Mouse (Mus musculus) kidney, adult 2 months (tissue): ENCODE results near the gene Kctd11. TPM values are rescaled to one million over a fixed set of nuclear protein-coding genes. Genes with fewer than 3 reads are reported as not detected.

Experiments used
- DNase-seq: peaks from one replicate; pipeline ENCODE4 v3.0.0; 2021
- H3K27ac ChIP-seq: fragments of 200-500 bp; 2 replicates; pipeline ENCODE4 v1.5.1; 2012; ENCODE audit warnings: low read depth, low read length, control low read depth, inconsistent platforms; ENCODE audit not compliant: insufficient read depth
- H3K27me3 ChIP-seq: fragments of 200-500 bp; replicated peaks from 2 replicates; pipeline ENCODE4 v1.6.1; 2012; ENCODE audit warnings: mild to moderate bottlenecking, moderate library complexity, low read length, inconsistent platforms; ENCODE audit not compliant: control insufficient read depth, insufficient read depth
- H3K36me3 ChIP-seq: fragments of 200-500 bp; 2 replicates; pipeline ENCODE4 v1.6.1; 2012; ENCODE audit warnings: mild to moderate bottlenecking, moderate library complexity, low read length, inconsistent platforms; ENCODE audit not compliant: control insufficient read depth, insufficient read depth
- H3K4me1 ChIP-seq: fragments of 200-500 bp; 2 replicates; pipeline ENCODE4 v1.6.1; 2011; ENCODE audit warnings: low read length; ENCODE audit not compliant: control insufficient read depth, insufficient read depth
- H3K4me3 ChIP-seq: fragments of 200-500 bp; 2 replicates; pipeline ENCODE4 v1.5.1; 2011; ENCODE audit warnings: mild to moderate bottlenecking, low read depth, low read length, control low read depth; ENCODE audit not compliant: insufficient read depth
- CTCF ChIP-seq: fragments of 200-500 bp; conservative IDR thresholded peaks from 2 replicates; pipeline ENCODE4 v1.5.1; 2011; ENCODE audit warnings: low read depth, mild to moderate bottlenecking, control low read depth, low read length, moderate library complexity, mixed read lengths; ENCODE audit not compliant: insufficient read depth, insufficient read length
- POLR2A ChIP-seq: fragments of 200-500 bp; IDR thresholded peaks from one replicate; pipeline ENCODE4 v1.6.1; 2011; ENCODE audit warnings: low read depth, low read length, control low read depth
- WGBS: fragments of 180-500 bp; shearing (Covaris S2); methylation state at CpG from one replicate; pipeline ENCODE4 v1.1.7; 2018; 5-methylcytosine and 5-hydroxymethylcytosine counted together
- polyA plus RNA-seq: library from polyadenylated mRNA; depleted of rRNA; stranded (reverse); fragments of >200 nt; gene quantifications from 2 replicates; pipeline ENCODE4 v1.2.3, GENCODE M21; 2012

Gene Kctd11
- polyA plus RNA-seq, 1 experiment, result 4.8 TPM

GRCm38 (mm10) chr11:69884663-69885062 is 3.5 kb upstream of the Kctd11 start:
- peak overlapping the region; percentile 48 for H3K27ac ChIP-seq

GRCm38 (mm10) chr11:69884240-69884639 is 3.0 kb upstream of the Kctd11 start:
- Histone ChIP-seq H3K4me3 (peak overlapping the region; percentile 21; the same call in 1 of the 2 replicates), H3K36me3 (no peaks in the 10 kb centered on the region), H3K27me3 (no peaks in the 10 kb centered on the region), H3K4me1 (peaks cover 11% of the 10 kb centered on the region; the same call in 1 of the 2 replicates), H3K27ac (peak overlapping the region; percentile 48)
- TF ChIP-seq CTCF, result no peak
- TF ChIP-seq POLR2A, result no peak
- DNase-seq, result peak; percentile 62
- 39% methylated on average over 9 of the region's 9 CpGs for WGBS

More at GRCm38 (mm10) chr11:69884663-69885062, 3.5 kb upstream of the Kctd11 start:
- peak overlapping the region; percentile 21; the same call in 1 of the 2 replicates for H3K4me3 ChIP-seq
- peak; percentile 58 for DNase-seq
- no peaks in the 10 kb centered on the region for H3K27me3 ChIP-seq
- no peaks in the 10 kb centered on the region for H3K36me3 ChIP-seq
- TF ChIP-seq CTCF, result no peak
- no peak for TF ChIP-seq POLR2A
- peaks cover 9% of the 10 kb centered on the region; the same call in 1 of the 2 replicates for H3K4me1 ChIP-seq
- WGBS, result 54% methylated on average over 8 of the region's 8 CpGs

GRCm38 (mm10) chr11:69883527-69884151 is 2.4 kb upstream of the Kctd11 start:
- H3K4me3 ChIP-seq, result no peak overlapping the region
- peak overlapping the region; percentile 48; the same call in 1 of the 2 replicates for H3K27ac ChIP-seq
- TF ChIP-seq CTCF (no peak), POLR2A (no peak)
- peaks cover 12% of the 10 kb centered on the region; the same call in 1 of the 2 replicates for H3K4me1 ChIP-seq
- H3K36me3 ChIP-seq, result no peaks in the 10 kb centered on the region
- WGBS, result 84% methylated on average over 8 of the region's 8 CpGs
- no peak for DNase-seq
- H3K27me3 ChIP-seq, result no peaks in the 10 kb centered on the region

- Histone ChIP-seq H3K27ac (no peak overlapping the region), H3K27me3 (no peaks in the 10 kb centered on the region), H3K36me3 (no peaks in the 10 kb centered on the region), H3K4me3 (no peak overlapping the region), H3K4me1 (peaks cover 14% of the 10 kb centered on the region; the same call in 1 of the 2 replicates)
- DNase-seq, result peak; percentile 48
- no peak for TF ChIP-seq POLR2A
- TF ChIP-seq CTCF, result peak; percentile 50
- 73% methylated on average over 4 of the region's 4 CpGs for WGBS
Measured at GRCm38 (mm10) chr11:69883066-69883465, 1.9 kb upstream of the Kctd11 start.

- TF ChIP-seq CTCF (no peak), POLR2A (no peak)
- Histone ChIP-seq H3K27ac (peak overlapping the region; percentile 91), H3K4me1 (peaks cover 14% of the 10 kb centered on the region; the same call in 1 of the 2 replicates), H3K36me3 (no peaks in the 10 kb centered on the region), H3K4me3 (peak overlapping the region; percentile 73), H3K27me3 (no peaks in the 10 kb centered on the region)
- DNase-seq, result no peak
- WGBS, result 59% methylated on average over 21 of the region's 21 CpGs
Measured at GRCm38 (mm10) chr11:69881787-69882670, 823 bp upstream of the Kctd11 start.

- Histone ChIP-seq H3K36me3 (no peaks in the 10 kb centered on the region), H3K27ac (peak overlapping the region; percentile 92), H3K27me3 (no peaks in the 10 kb centered on the region), H3K4me3 (peak overlapping the region; percentile 73), H3K4me1 (peaks cover 14% of the 10 kb centered on the region; the same call in 1 of the 2 replicates)
- TF ChIP-seq POLR2A, result no peak
- TF ChIP-seq CTCF, result peak; percentile 78
- DNase-seq, result peak; percentile 89
- WGBS, result under 1% methylated on average over 18 of the region's 18 CpGs
Measured at GRCm38 (mm10) chr11:69880506-69880852, 727 bp downstream of the Kctd11 start.
